Mouse (Mus musculus) Patski (cell line): ENCODE data around the gene Rerg. TPM values are rescaled to one million over a fixed set of nuclear protein-coding genes. Genes with fewer than 3 reads are reported as not detected.

Experiments used
- ATAC-seq: fragments of 100-300 bp; one replicate; pipeline ENCODE4 v1.8.0; 2021
- CTCF ChIA-PET: fragments of 350-600 bp; sonication (Branson Sonifier 250); formaldehyde crosslinking; loops from one replicate; lab custom pipeline; 2022; ENCODE audit warnings: inconsistent platforms; lab: Charles Lee
- POLR2A ChIA-PET: fragments of 350-600 bp; sonication (Branson Sonifier 250); formaldehyde crosslinking; loops from one replicate; lab custom pipeline; 2022; ENCODE audit warnings: antibody characterized with exemption, inconsistent platforms; lab: Charles Lee
- DNase-seq: peaks from one replicate; pipeline ENCODE4 v3.0.0-alpha.2; 2011; ENCODE audit warnings: low read depth, low spot score
- H3K27me3 ChIP-seq: fragments of 371-371 bp; one replicate; pipeline ENCODE4 v1.5.1; 2021
- CTCF ChIP-seq: fragments of 100-300 bp; IDR thresholded peaks from one replicate; pipeline ENCODE4 v1.5.1; 2021
- in situ Hi-C: fragments of 300-500 bp; cut with MboI; formaldehyde crosslinking; loops from 3 replicates; pipeline ENCODE4 v1.11.1; 2018; ENCODE audit warnings: low pct_unique_long_range_greater_than_20kb, mixed read lengths
- polyA plus RNA-seq: library from polyadenylated mRNA; unstranded; gene quantifications from one replicate; pipeline ENCODE4 v1.2.3, GENCODE M21; 2021

Rerg gene
- 2.3 TPM for polyA plus RNA-seq

DNA sequence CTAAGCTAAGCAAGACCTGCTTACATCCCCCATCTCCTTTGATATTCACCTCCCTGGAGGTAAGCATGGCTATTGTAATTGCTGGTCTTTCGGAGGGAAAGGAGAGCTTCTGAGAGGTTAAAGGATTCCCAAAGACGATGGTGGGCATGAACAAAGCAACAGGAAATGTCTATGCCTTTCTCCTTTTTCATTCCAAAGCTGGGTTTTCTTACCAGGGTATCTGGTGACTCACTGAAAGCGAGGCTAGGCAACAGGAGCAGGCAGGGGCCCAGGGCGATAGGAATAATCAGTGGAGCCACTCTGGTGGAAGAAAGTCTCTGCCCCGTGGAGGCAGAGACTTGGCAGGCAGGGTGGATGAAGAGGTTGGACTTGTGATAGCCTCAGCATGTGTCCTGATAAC lies at the start of gene Rerg:
Gene Rerg (minus strand): TSS at position 272 of the 400 bp plus-strand sequence.
- ChIA-PET CTCF (interaction anchor here (1.0 to 3.1 kb wide), 13 partner anchors 8 to 123 kb away, joined by 3 to 37 read pairs (median 5); no protein-coding TSS in a partner anchor), POLR2A (no interaction called here)
- ATAC-seq (no peak), DNase-seq (no peak)
- no peak for TF ChIP-seq CTCF
- in situ Hi-C loops = loop anchor here (5.0 to 10.0 kb wide), 3 partner anchors 73 to 315 kb away; partner anchors contain the start of gene Art4
- H3K27me3 ChIP-seq = peaks cover 4% of the 10 kb centered on the region

DNA sequence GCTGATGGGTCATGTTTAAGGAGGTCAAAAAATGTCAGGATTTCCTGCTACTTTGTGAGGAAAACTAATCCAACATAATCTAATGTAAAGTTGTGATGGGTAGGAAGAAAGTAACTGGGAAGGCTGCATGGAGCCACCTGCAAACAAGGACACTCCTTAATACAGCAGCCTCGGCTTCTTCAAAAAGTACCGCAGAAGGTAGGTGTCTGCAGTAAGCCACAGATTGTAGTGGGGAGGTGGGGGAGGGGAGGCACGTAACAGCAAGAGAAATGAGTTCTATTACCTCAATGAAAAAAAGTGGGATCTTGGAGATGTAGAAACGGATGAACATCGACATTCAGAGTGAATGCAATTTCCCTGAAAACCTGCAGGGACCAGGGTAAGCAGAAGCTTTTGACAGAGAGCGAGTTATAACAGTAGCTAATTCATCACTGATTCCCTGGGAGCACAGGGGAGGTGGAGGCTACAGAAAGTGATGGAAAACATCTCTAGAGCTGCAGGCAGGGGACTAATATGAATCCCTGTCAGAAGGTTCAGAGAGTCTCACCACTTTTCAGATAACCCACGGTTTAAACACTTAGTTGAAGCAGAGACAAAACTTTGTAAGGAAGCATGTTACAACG lies 47.7 kb upstream of the Rerg start:
- CTCF ChIA-PET = no interaction called here
- POLR2A ChIA-PET = no interaction called here
- DNase-seq (no peak), ATAC-seq (no peak)
- in situ Hi-C loops = no loop called here
- TF ChIP-seq CTCF = no peak
- H3K27me3 ChIP-seq = no peaks in the 10 kb centered on the region

DNA sequence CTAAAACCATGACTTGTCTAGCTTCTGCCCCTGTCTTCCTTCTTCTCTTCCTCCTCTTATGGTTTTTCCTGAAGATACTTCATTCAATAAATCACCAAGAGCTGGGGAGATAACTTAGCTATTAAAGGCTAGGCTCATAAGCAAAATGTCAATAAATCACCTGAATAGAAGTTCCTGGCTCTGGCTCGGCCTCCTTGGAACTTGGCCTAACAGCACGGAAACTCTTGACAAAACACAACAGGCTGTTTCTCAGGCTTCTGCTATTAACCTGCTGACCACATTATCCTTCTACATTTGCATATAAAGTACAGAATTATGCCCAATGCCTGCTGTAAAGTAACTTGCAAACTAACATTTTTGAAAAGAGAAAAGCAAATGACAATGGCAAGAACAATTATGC lies 41.1 kb upstream of the Rerg start:
- POLR2A ChIA-PET = no interaction called here
- ATAC-seq (no peak), DNase-seq (no peak)
- CTCF ChIA-PET = no interaction called here
- TF ChIP-seq CTCF = no peak
- H3K27me3 ChIP-seq = no peaks in the 10 kb centered on the region
- in situ Hi-C loops = no loop called here

DNA sequence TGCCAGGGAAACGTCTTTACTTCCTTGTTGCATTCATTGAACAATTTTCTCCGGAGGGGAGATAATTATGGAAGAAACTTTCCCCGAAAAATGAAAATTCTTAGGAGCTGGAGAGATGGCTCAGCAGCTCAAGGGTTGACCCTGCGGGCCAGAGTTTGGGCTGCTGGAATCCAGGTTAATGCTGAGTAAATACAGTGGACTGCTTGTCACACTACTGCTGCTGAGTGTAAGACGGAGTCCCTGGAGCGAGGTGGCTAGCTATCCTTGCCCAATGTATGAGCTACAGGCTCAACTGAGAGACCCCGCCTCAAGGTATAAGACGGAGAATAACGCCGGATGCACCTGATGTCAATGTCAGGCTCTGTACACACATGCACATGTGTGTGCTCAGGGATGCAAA lies 40.7 kb upstream of the Rerg start:
- ATAC-seq (no peak), DNase-seq (no peak)
- TF ChIP-seq CTCF = no peak
- in situ Hi-C loops = no loop called here
- CTCF ChIA-PET = no interaction called here
- no peaks in the 10 kb centered on the region for H3K27me3 ChIP-seq
- POLR2A ChIA-PET = no interaction called here

DNA sequence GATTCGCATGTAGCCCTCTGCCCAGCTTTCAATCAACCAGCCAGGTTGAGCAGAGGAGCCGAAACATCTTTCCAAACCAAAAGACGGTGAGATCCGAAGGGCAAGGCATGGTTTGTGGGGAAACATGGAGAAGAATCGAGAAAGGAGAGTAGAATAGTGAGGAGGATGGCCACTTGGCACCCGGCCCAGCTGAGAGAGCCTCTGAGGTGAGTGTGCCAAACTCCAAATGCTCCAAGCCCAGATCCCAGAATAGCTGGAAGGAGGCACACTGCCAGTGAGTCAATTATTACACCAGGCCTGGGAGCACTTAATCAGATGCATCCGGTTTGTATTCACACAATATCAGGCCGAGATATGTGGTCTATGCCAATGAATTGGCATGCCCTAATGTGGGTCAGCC lies 39.7 kb upstream of the Rerg start:
- no peaks in the 10 kb centered on the region for H3K27me3 ChIP-seq
- ATAC-seq (peak; percentile 95), DNase-seq (peak; percentile 60)
- ChIA-PET CTCF (no interaction called here), POLR2A (no interaction called here)
- in situ Hi-C loops = loop anchor here (5.0 kb wide), 1 partner anchor 187 kb away; no protein-coding TSS in a partner anchor
- TF ChIP-seq CTCF = no peak

DNA sequence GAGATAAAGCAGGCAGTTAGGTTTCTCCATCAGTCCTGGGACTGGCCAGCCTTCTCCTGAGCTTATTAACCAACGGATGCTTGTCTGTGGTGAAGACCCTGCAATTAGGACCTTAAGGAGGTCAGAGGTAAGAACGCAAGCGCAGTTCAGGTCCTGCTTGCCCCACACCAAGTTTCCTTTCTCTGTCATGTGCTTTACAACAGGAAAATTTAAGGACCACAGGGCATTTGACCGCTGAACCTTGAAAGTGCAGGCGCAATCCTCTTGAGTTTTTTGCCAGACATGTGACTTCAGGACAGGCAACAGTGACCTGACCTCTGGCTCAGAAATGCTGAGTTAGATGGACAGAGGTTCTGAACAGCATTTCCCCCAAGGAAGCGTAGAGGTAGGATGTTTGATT lies 36.8 kb upstream of the Rerg start:
- POLR2A ChIA-PET = no interaction called here
- ATAC-seq (no peak), DNase-seq (no peak)
- CTCF ChIA-PET = interaction anchor here (1.1 to 2.5 kb wide), 3 partner anchors 11 to 190 kb away, joined by 4 to 13 read pairs (median 5); no protein-coding TSS in a partner anchor
- TF ChIP-seq CTCF = no peak
- peaks cover 6% of the 10 kb centered on the region for H3K27me3 ChIP-seq
- in situ Hi-C loops = loop anchor here (5.0 kb wide), 1 partner anchor 190 kb away; no protein-coding TSS in a partner anchor

DNA sequence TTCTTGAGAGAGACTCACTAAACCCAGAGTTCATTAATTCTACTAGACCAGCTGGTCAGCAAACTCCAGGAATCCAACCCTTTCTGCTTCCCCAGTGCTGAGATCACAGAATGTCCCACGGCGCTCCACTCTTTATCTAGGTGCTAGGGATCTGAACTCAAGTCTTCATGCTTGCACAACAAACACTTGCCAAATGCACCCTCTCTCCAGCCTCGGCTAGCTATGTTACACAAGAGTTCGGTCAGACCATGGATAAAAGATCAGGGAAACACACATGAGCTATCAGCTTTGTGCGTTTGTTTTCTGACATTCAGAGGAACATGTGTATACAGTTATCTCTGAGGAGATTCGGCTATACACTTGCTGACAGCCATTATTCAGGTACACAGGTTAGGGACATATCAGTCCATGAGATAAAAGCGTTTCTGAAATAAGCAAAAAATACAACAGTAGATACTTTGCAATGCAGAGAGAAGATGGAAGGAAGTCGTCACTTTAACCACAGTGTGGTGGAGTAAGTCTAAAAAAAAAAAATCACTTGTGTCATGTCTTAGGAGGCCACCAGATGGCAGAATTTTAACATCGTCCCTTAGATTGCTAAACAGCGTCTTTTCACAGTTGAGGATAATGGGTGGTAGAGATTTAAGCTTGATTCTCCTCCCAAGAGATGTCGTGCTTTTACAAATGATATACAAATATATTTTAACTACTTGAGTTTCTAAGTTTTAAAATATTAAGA lies 35.5 kb upstream of the Rerg start:
- in situ Hi-C loops = loop anchor here (5.0 kb wide), 1 partner anchor 191 kb away; no protein-coding TSS in a partner anchor
- no peak for ATAC-seq
- no peak for DNase-seq
- TF ChIP-seq CTCF = no peak
- H3K27me3 ChIP-seq = peaks cover 8% of the 10 kb centered on the region
- ChIA-PET CTCF (interaction anchor here (0.9 to 2.5 kb wide), 8 partner anchors 9 to 519 kb away, joined by 3 to 13 read pairs (median 4); no protein-coding TSS in a partner anchor), POLR2A (no interaction called here)

DNA sequence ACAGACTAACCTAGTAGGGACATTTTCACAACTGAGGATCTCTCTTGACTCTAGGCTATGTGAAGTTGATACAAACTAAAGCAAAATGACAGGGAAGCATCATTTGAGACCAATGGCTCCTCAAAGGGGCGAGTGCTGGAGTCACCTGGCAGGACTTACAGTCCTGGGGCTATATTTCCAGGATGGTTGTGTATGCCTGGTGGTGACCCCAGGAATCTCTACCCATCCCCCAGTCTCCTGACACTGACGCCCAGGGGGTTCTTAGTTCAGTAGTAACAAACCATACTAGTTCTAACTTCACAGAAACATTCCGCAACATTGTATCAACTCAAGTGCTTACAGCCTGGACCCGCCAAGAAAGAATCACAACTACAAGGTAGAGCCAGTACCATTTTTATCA lies 32.4 kb upstream of the Rerg start:
- in situ Hi-C loops = no loop called here
- ChIA-PET POLR2A (no interaction called here), CTCF (no interaction called here)
- H3K27me3 ChIP-seq = peaks cover 8% of the 10 kb centered on the region
- ATAC-seq (no peak), DNase-seq (no peak)
- TF ChIP-seq CTCF = no peak

DNA sequence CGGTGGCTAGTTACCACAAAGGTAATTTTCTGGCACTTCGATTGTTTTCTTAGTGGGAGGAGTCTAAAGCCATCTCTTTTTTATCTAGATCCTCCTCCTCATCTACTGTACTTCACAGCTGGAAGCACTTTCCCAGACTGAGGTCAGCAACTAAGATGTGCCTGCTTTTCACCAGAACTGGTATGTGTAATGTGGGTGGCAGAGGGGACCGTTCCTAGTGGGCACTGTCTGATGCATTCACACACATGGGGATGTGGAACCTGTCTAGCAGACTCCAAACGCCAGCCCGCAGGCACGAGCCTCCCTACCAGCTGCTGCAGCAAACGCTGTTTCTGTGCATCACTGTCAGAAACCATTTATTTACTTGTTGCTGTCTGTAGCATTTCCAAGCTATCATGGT lies 31.3 kb upstream of the Rerg start:
- ChIA-PET CTCF (interaction anchor here (1.1 kb wide), 1 partner anchor 10 kb away, joined by 4 read pairs; no protein-coding TSS in a partner anchor), POLR2A (no interaction called here)
- no peak for DNase-seq
- no peak for ATAC-seq
- no peak for TF ChIP-seq CTCF
- H3K27me3 ChIP-seq = peaks cover 13% of the 10 kb centered on the region
- in situ Hi-C loops = no loop called here

DNA sequence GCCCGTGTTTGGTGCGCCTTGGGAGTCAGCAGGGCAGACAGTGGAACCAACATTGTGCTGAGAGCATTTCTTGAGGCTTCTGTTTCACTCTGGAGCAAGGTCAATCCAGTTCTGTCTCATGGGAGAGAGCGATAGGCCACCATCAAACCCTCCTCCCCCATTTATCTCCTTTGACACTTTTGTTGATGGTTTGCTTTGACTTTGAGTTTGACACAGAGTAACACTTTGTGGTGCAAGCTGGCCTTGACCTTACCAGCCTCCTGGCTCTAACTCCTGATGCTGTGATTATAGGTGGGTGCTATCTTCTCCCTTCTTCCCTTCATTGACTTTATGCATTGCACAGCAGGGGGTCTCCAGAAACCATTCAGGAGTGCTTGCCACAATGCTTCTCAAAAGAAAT lies 30.9 kb upstream of the Rerg start:
- no peak for TF ChIP-seq CTCF
- CTCF ChIA-PET = interaction anchor here (1.1 kb wide), 1 partner anchor 9 kb away, joined by 4 read pairs; no protein-coding TSS in a partner anchor

More for the DNA sequence above, 30.9 kb upstream of the Rerg start:
- POLR2A ChIA-PET = no interaction called here
- no peak for DNase-seq
- in situ Hi-C loops = no loop called here
- peaks cover 13% of the 10 kb centered on the region for H3K27me3 ChIP-seq
- ATAC-seq = no peak
